Mouse (Mus musculus): ENCODE measurements around the gene Bcl6b.

GRCm38 (mm10) chr11:70254337-70254736 lies 24.7 kb upstream of the Bcl6b start:
- TF ChIP-seq CTCF (IDR thresholded peaks at IDR 0.05; ENCODE audit: borderline replicate concordance, control insufficient read depth, extremely low read depth, insufficient read depth, low read length, poor library complexity) (no peak), POLR2A (IDR thresholded peaks at IDR 0.05; ENCODE audit: control insufficient read depth, extremely low read depth, insufficient read depth, low read length, poor library complexity) (no peak)

Data from thymus, adult 2 months (tissue).